Mouse (Mus musculus) CH12.LX (cell line): ENCODE measurements around the gene Abhd2. TPM values are rescaled to one million over a fixed set of nuclear protein-coding genes. Genes with fewer than 3 reads are reported as not detected.
A peak's percentile ranks its signal among the peaks of the same experiment; 100 is the strongest.

Experiments used
- DNase-seq: peaks from one replicate; pipeline ENCODE4 v3.0.0-alpha.2; 2013; ENCODE audit errors: extremely low read depth
- H3K27ac ChIP-seq: 2 replicates; pipeline ENCODE4 v1.5.1; 2012; ENCODE audit warnings: low read depth, mild to moderate bottlenecking, control low read depth, moderate library complexity; ENCODE audit not compliant: insufficient read depth
- H3K27me3 ChIP-seq: replicated peaks from 2 replicates; pipeline ENCODE3; 2012; ENCODE audit warnings: inconsistent platforms
- H3K36me3 ChIP-seq, 2 experiments: replicated peaks in 1 of 2; 2 replicates each; pipeline versions ENCODE3 to v1.6.1; 2012; ENCODE audit warnings: inconsistent platforms in 1 of 2, low read length in 1 of 2, mild to moderate bottlenecking in 1 of 2, mixed read lengths in 1 of 2, moderate library complexity in 1 of 2; ENCODE audit not compliant: control insufficient read depth in 1 of 2, insufficient read depth in 1 of 2
- H3K4me1 ChIP-seq, 2 experiments: 2 replicates each; pipeline ENCODE4 v1.6.1; 2012; ENCODE audit warnings: inconsistent platforms in 1 of 2, moderate library complexity in 1 of 2; ENCODE audit not compliant: insufficient read depth in 2 of 2, control insufficient read depth in 1 of 2
- H3K4me2 ChIP-seq: 2 replicates; pipeline ENCODE4 v1.6.1; 2012; ENCODE audit warnings: low read depth, mild to moderate bottlenecking, control low read depth; ENCODE audit not compliant: poor library complexity, insufficient read depth, severe bottlenecking
- H3K4me3 ChIP-seq, 3 experiments: fragments of 150-350 bp in 1 of 3; sonication (generic) in 1 of 3; replicated peaks in 1 of 3; 2 replicates each; pipeline versions ENCODE3 to v1.5.1; 2011 to 2012; ENCODE audit warnings: low read depth in 2 of 3, low read length in 2 of 3, mild to moderate bottlenecking in 2 of 3, moderate library complexity in 2 of 3, control low read depth in 1 of 3, improper control_type of control experiment in 1 of 3, inconsistent platforms in 1 of 3, mixed read lengths in 1 of 3; ENCODE audit not compliant: poor library complexity in 1 of 3
- H3K79me2 ChIP-seq: replicated peaks from 2 replicates; pipeline ENCODE4 v1.6.1; 2012; ENCODE audit warnings: mild to moderate bottlenecking, moderate library complexity; ENCODE audit not compliant: control insufficient read depth, poor library complexity, insufficient read depth, severe bottlenecking; ENCODE audit errors: extremely low read depth
- H3K9ac ChIP-seq: 2 replicates; pipeline ENCODE4 v1.6.1; 2012; ENCODE audit warnings: low read depth, mild to moderate bottlenecking, control low read depth, moderate library complexity; ENCODE audit not compliant: insufficient read depth
- H3K9me3 ChIP-seq: replicated peaks from 2 replicates; pipeline ENCODE3; 2012; ENCODE audit warnings: low read length, inconsistent platforms, mixed read lengths
- CTCF ChIP-seq, 2 experiments: IDR thresholded peaks in 1 of 2; conservative IDR thresholded peaks in 1 of 2; 2 replicates each; pipeline ENCODE4 v1.5.1; 2011 to 2012; ENCODE audit warnings: low read depth in 2 of 2, low read length in 2 of 2, improper control_type of control experiment in 1 of 2, inconsistent platforms in 1 of 2, mild to moderate bottlenecking in 1 of 2, moderate library complexity in 1 of 2
- ELF1 ChIP-seq: IDR thresholded peaks from 2 replicates; pipeline ENCODE4 v1.6.1; 2014; ENCODE audit warnings: low read depth, mild to moderate bottlenecking, inconsistent platforms, low read length, improper control_type of control experiment
- EP300 ChIP-seq: IDR thresholded peaks from 2 replicates; pipeline ENCODE4 v1.6.1; 2011; ENCODE audit warnings: low read length, improper control_type of control experiment
- ETS1 ChIP-seq: conservative IDR thresholded peaks from 2 replicates; pipeline ENCODE4 v1.6.1; 2012; ENCODE audit warnings: low read depth, mild to moderate bottlenecking, inconsistent platforms, low read length, improper control_type of control experiment, moderate library complexity
- JUND ChIP-seq: conservative IDR thresholded peaks from 2 replicates; pipeline ENCODE4 v1.6.1; 2011; ENCODE audit warnings: low read depth, low read length, improper control_type of control experiment
- KAT2A ChIP-seq: IDR thresholded peaks from 2 replicates; pipeline ENCODE4 v1.6.1; 2012; ENCODE audit warnings: low read length, improper control_type of control experiment, inconsistent platforms; ENCODE audit not compliant: insufficient replicate concordance
- MEF2A ChIP-seq: IDR thresholded peaks from 2 replicates; pipeline ENCODE4 v1.6.1; 2014; ENCODE audit warnings: low read depth, mild to moderate bottlenecking, inconsistent platforms, low read length, improper control_type of control experiment, borderline replicate concordance
- MXI1 ChIP-seq: IDR thresholded peaks from 2 replicates; pipeline ENCODE4 v1.6.1; 2011; ENCODE audit warnings: mild to moderate bottlenecking, low read depth, low read length, improper control_type of control experiment
- NELFE ChIP-seq: IDR thresholded peaks from 2 replicates; pipeline ENCODE4 v1.6.1; 2011; ENCODE audit warnings: low read depth, low read length, improper control_type of control experiment
- PAX5 ChIP-seq: IDR thresholded peaks from 2 replicates; pipeline ENCODE4 v1.6.1; 2012; ENCODE audit warnings: low read length, inconsistent platforms, mixed read lengths
- POLR2A ChIP-seq: IDR thresholded peaks from 2 replicates; pipeline ENCODE4 v1.6.1; 2011; ENCODE audit warnings: low read depth, mild to moderate bottlenecking, improper control_type of control experiment, low read length
- RAD21 ChIP-seq: IDR thresholded peaks from 2 replicates; pipeline ENCODE4 v1.6.1; 2011; ENCODE audit warnings: low read depth, mild to moderate bottlenecking, low read length, improper control_type of control experiment, moderate library complexity
- RCOR1 ChIP-seq: conservative IDR thresholded peaks from 2 replicates; pipeline ENCODE4 v1.6.1; 2012; ENCODE audit warnings: low read depth, mild to moderate bottlenecking, inconsistent platforms, low read length, improper control_type of control experiment
- SIN3A ChIP-seq: IDR thresholded peaks from 2 replicates; pipeline ENCODE4 v1.6.1; 2012; ENCODE audit warnings: low read length, improper control_type of control experiment, inconsistent platforms
- SMC3 ChIP-seq: IDR thresholded peaks from 2 replicates; pipeline ENCODE4 v1.6.1; 2011; ENCODE audit warnings: low read depth, low read length, improper control_type of control experiment
- TCF12 ChIP-seq: IDR thresholded peaks from 2 replicates; pipeline ENCODE4 v1.6.1; 2014; ENCODE audit warnings: low read depth, mild to moderate bottlenecking, inconsistent platforms, low read length, improper control_type of control experiment
- UBTF ChIP-seq: IDR thresholded peaks from 2 replicates; pipeline ENCODE4 v1.6.1; 2012; ENCODE audit warnings: low read depth, mild to moderate bottlenecking, inconsistent platforms, low read length, improper control_type of control experiment, moderate library complexity
- ZC3H11A ChIP-seq: IDR thresholded peaks from 2 replicates; pipeline ENCODE4 v1.6.1; 2012; ENCODE audit warnings: low read depth, mild to moderate bottlenecking, inconsistent platforms, low read length, improper control_type of control experiment
- ZKSCAN1 ChIP-seq: IDR thresholded peaks from 2 replicates; pipeline ENCODE4 v1.6.1; 2012; ENCODE audit warnings: low read depth, inconsistent platforms, low read length, improper control_type of control experiment, borderline replicate concordance
- ZMIZ1 ChIP-seq: IDR thresholded peaks from 2 replicates; pipeline ENCODE4 v1.6.1; 2012; ENCODE audit warnings: low read depth, mild to moderate bottlenecking, inconsistent platforms, low read length, improper control_type of control experiment
- dilution Hi-C: fragments of 300-500 bp; cut with MboI; formaldehyde crosslinking; loops from 2 replicates; pipeline ENCODE4 v1.14.3; 2020; ENCODE audit warnings: low sequenced_read_pairs; ENCODE audit not compliant: extremely low pct_unique_long_range_greater_than_20kb, extremely low pct_ligation_motif_present
- in situ Hi-C: fragments of 300-500 bp; cut with MboI; formaldehyde crosslinking; loops from 3 replicates; pipeline ENCODE4 v1.14.3; 2019; ENCODE audit warnings: low sequenced_read_pairs, low pct_ligation_motif_present, low pct_unique_long_range_greater_than_20kb, mixed read lengths
- polyA plus RNA-seq: library from polyadenylated mRNA; unstranded; fragments of >175 nt; gene quantifications from 2 replicates; pipeline ENCODE4 v1.2.1, GENCODE M21; 2012; ENCODE audit warnings: low read depth; ENCODE audit not compliant: insufficient read length
- total RNA-seq, 2 experiments: library from RNA; depleted of rRNA; stranded (reverse); fragments of 300-350 nt in 1 of 2; fragments of >200 nt in 1 of 2; gene quantifications; 2 replicates each; pipeline ENCODE4 v1.2.3; 2012 to 2014

Abhd2 gene
- total and polyA plus RNA-seq, 3 experiments = 6.0 to 15.4 (median 9.9) TPM

DNA sequence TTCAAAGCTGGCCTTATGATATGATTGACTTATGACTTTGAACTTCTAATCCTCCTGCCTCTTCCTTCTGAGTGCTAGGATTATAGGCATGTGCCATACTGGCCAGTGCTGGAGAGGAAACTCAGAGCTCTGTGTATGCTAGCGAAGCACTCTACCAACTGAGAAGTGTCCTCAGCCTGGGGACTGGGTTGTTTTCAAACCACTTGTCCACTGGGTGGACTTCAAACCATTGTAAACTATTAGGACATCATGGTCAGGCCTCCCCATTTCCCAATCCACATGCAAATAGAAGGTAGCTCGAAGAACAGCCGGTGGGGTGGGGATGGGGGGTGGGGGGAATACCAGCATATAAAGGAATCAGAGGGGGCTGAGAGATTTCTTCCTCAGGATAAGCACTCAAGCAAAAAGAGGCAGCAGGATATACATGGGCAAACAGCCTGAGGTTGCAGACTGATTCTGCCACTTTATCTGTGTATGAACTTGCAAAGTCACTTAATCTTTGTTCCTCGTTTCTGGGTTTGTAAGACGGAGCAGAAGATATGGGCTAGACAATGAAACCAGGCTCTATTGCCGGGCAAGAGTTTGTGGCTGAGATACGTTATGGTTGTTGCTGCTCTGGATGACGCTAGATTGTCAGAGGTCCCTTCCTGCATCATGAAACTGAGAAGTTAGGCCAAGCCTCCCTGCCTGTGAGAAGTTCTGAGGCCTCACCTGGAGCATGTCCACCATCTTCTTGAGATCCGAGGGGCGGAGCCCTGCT lies 103.7 kb downstream of the Abhd2 start:
- Histone ChIP-seq H3K4me1 (peaks cover 0 to 9% of the 10 kb centered on the region in 2 experiments; a peak in 2 of 4 replicates), H3K79me2 (no peaks in the 10 kb centered on the region), H3K36me3 (peaks cover 0 to 69% of the 10 kb centered on the region in 2 experiments), H3K4me3 (no peak overlapping the region), H3K9me3 (no peaks in the 10 kb centered on the region), H3K9ac (no peak overlapping the region), H3K27ac (no peak overlapping the region), H3K4me2 (no peak overlapping the region), H3K27me3 (no peaks in the 10 kb centered on the region)
- dilution Hi-C loops (no loop called here), in situ Hi-C loops (loop anchor here (10.0 kb wide), 1 partner anchor 88 kb away; the partner anchor contains the start of gene Polg)
- TF ChIP-seq JUND = no peak
- TF ChIP-seq UBTF = no peak
- TF ChIP-seq MEF2A = no peak
- no peak for TF ChIP-seq MXI1
- TF ChIP-seq SIN3A = no peak
- no peak for TF ChIP-seq EP300
- no peak for TF ChIP-seq TCF12
- TF ChIP-seq PAX5 = no peak
- no peak for DNase-seq

DNA sequence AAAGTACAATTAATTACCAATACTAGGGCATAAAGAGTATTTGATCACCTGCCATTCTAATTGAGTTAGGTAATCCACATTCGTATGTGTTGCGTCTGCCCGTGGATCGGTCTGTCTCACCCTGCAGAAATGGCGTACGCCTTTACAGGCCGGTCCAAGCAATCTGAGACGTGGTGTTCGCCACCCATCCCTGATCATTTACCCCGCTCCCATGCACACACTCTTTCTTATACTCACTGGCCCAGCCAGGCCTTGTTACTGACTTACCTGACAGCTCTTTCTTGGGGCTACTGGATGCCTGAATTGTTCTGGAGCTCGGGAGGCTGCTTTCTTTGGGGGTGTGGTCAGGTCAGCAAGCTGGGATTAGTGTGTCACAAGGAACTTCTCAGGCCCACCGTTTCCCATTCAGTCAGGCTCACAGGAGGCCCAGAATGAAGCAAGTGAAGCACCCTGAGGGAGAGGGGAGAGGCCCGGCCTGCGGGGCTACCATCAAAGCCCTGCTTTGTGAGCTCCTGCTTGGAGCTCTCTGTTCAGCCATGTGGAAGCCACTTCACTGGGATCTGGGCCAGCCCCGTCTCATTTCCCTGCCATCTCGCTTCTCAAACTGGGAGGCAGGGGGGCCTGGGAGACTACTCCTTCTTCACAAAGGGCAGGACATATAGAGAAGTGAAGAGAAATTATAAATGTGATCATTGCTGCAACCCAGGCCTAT lies 113.6 kb downstream of the Abhd2 start, which contains the start of gene Rlbp1:
Rlbp1 (minus strand) TSS at position 627 of the 712 bp plus-strand sequence.
- TF ChIP-seq ZKSCAN1 = no peak
- TF ChIP-seq ZC3H11A = no peak
- no peak for TF ChIP-seq EP300
- TF ChIP-seq NELFE = no peak
- no peak for TF ChIP-seq RAD21
- no peak for TF ChIP-seq POLR2A
- TF ChIP-seq ETS1 = no peak
- TF ChIP-seq KAT2A = no peak
- no peak for TF ChIP-seq SIN3A
- no peak for TF ChIP-seq CTCF (conservative IDR thresholded peaks at IDR 0.05 in 1 of 2, IDR thresholded peaks at IDR 0.05 in 1 of 2; ENCODE audit: low read depth in 2 of 2, low read length in 2 of 2)
- TF ChIP-seq ELF1 = no peak
- TF ChIP-seq SMC3 = no peak
- no peak for TF ChIP-seq RCOR1
- TF ChIP-seq ZMIZ1 = no peak
- no peak for TF ChIP-seq MEF2A
- TF ChIP-seq MXI1 = no peak
- peaks cover 13 to 52% of the 10 kb centered on the region in 2 experiments for H3K4me1 ChIP-seq
- peak within 1 kb of the TSS in 1 of 3 experiments; percentile 54 for H3K4me3 ChIP-seq
- no peaks in the 10 kb centered on the region for H3K27me3 ChIP-seq
- peaks cover 0 to 27% of the 10 kb centered on the region in 2 experiments for H3K36me3 ChIP-seq
- dilution Hi-C loops = no loop called here
- peaks cover 5% of the 10 kb centered on the region for H3K9me3 ChIP-seq
- H3K4me2 ChIP-seq = peak within 1 kb of the TSS; percentile 55
- in situ Hi-C loops = no loop called here
- no peak for DNase-seq
- no peaks in the 10 kb centered on the region for H3K79me2 ChIP-seq
- H3K27ac ChIP-seq = peak within 1 kb of the TSS; percentile 34; the same call in 1 of the 2 replicates
- 0 out of 2 replicates have a peak within 1 kb of the TSS, but pooled peaks have one; percentile 2 for H3K9ac ChIP-seq
